Mouse (Mus musculus) heart, postnatal 0 days (tissue): Measurements from ENCODE around the gene Kif19a.

ENCODE experiments used
- CTCF ChIP-seq: IDR thresholded peaks from 2 replicates; pipeline ENCODE4 v1.5.1; 2016; ENCODE audit warnings: antibody characterized with exemption, control low read depth, low read depth
- EP300 ChIP-seq: IDR thresholded peaks from 2 replicates; pipeline ENCODE4 v1.6.1; 2016; ENCODE audit warnings: antibody characterized with exemption, low read depth

DNA sequence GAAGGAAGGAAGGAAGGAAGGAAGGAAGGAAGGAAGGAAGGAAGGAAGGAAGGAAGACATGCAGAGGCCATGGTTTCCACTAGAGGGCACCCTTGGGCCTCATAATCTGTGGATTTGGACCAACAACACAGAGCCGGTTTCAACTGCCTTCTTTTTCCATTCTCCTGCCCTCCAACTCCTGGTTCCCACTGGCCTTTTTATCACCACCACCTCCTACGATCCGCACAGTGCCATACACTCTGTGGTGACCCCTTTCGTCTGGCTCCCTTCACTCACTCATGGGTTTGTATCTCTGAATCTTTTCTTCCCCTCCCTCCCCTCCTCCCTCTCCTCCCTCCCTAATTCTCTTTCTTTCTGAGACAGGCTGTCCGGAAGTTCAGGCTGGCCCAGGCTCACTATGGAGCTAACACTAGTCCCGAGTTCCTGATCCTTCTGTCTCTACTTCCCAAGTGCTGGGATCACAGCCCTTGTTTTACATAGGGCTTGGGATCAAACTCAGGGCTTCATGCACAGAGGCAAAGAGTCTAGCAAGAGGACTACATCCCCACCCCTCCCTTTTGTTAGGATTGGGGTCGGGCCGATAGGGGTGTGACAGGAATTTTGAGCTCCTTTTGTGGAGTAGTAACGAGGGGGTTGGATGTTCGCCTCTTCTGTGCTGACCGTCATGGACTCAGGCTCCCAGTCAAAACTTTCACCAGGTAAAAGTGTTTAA lies 28.1 kb upstream of the Kif19a start:
- TF ChIP-seq CTCF (peak; percentile 69), EP300 (no peak)
